Mouse (Mus musculus): ENCODE results near the gene Plekhg4. TPM values are rescaled to one million over a fixed set of nuclear protein-coding genes. Genes with fewer than 3 reads are reported as not detected.

Plekhg4 gene
- polyA plus RNA-seq, 1 experiment from 2014 or later, result 0.10 TPM

GRCm38 (mm10) chr8:105342768-105343167, 30.3 kb upstream of the Plekhg4 start:
- 77% methylated on average over 4 of the region's 4 CpGs for WGBS

GRCm38 (mm10) chr8:105343791-105344574, 29.1 kb upstream of the Plekhg4 start:
- Histone ChIP-seq H3K27ac (replicated peaks) (peak overlapping the region; percentile 69), H3K4me3 (ENCODE audit: low read depth, low read length) (no peak overlapping the region), H3K4me1 (replicated peaks; ENCODE audit: control insufficient read depth, insufficient read depth) (peaks cover 23% of the 10 kb centered on the region), H3K4me2 (replicated peaks; ENCODE audit: low read depth) (0 out of 2 replicates have a peak overlapping the region, but pooled peaks have one; percentile 11), H3K9ac (ENCODE audit: low read length) (no peak overlapping the region), H3K9me3 (ENCODE audit: control insufficient read depth, low read length) (no peaks in the 10 kb centered on the region), H3K36me3 (ENCODE audit: control insufficient read depth, insufficient read depth, low read length) (no peaks in the 10 kb centered on the region), H3K27me3 (ENCODE audit: control insufficient read depth, insufficient read depth, low read length) (no peaks in the 10 kb centered on the region)
- TF ChIP-seq CTCF (IDR thresholded peaks at IDR 0.05; ENCODE audit: low read depth), result no peak
- no peak for TF ChIP-seq EP300 (optimal IDR thresholded peaks at IDR 0.05)
- 31% methylated on average over 8 of the region's 8 CpGs for WGBS
- no peak for ATAC-seq (ENCODE audit: low FRiP score, low TSS enrichment)
- peak; percentile 56 for DNase-seq (ENCODE audit: low spot score)

More at GRCm38 (mm10) chr8:105342768-105343167, 30.3 kb upstream of the Plekhg4 start:
- Histone ChIP-seq H3K4me3 (ENCODE audit: low read depth, low read length) (no peak overlapping the region), H3K4me1 (replicated peaks; ENCODE audit: control insufficient read depth, insufficient read depth) (peaks cover 23% of the 10 kb centered on the region), H3K36me3 (ENCODE audit: control insufficient read depth, insufficient read depth, low read length) (no peaks in the 10 kb centered on the region), H3K9ac (ENCODE audit: low read length) (no peak overlapping the region), H3K27me3 (ENCODE audit: control insufficient read depth, insufficient read depth, low read length) (no peaks in the 10 kb centered on the region), H3K9me3 (ENCODE audit: control insufficient read depth, low read length) (no peaks in the 10 kb centered on the region), H3K4me2 (replicated peaks; ENCODE audit: low read depth) (no peak overlapping the region), H3K27ac (replicated peaks) (no peak overlapping the region)
- no peak for ATAC-seq (ENCODE audit: low FRiP score, low TSS enrichment)
- no peak for TF ChIP-seq EP300 (optimal IDR thresholded peaks at IDR 0.05)
- TF ChIP-seq CTCF (IDR thresholded peaks at IDR 0.05; ENCODE audit: low read depth), result no peak
- DNase-seq (ENCODE audit: low spot score), result no peak

GRCm38 (mm10) chr8:105345061-105345975, 27.8 kb upstream of the Plekhg4 start:
- DNase-seq (ENCODE audit: low spot score), result peak; percentile 51
- 39% methylated on average over 7 of the region's 7 CpGs for WGBS
- H3K27ac ChIP-seq (replicated peaks), result peak overlapping the region; percentile 69

GRCm38 (mm10) chr8:105346611-105347427, 26.3 kb upstream of the Plekhg4 start:
- DNase-seq (ENCODE audit: low spot score) (peak; percentile 88), ATAC-seq (ENCODE audit: low FRiP score, low TSS enrichment) (peak; percentile 55)
- peak overlapping the region; percentile 91 for H3K27ac ChIP-seq (replicated peaks)
- WGBS, result 1% methylated on average over 34 of the region's 34 CpGs
- no peaks in the 10 kb centered on the region for H3K36me3 ChIP-seq (ENCODE audit: control insufficient read depth, insufficient read depth, low read length)
- peak overlapping the region; percentile 94 for H3K4me2 ChIP-seq (replicated peaks; ENCODE audit: low read depth)
- H3K9me3 ChIP-seq (ENCODE audit: control insufficient read depth, low read length), result no peaks in the 10 kb centered on the region
- TF ChIP-seq CTCF (IDR thresholded peaks at IDR 0.05; ENCODE audit: low read depth) (peak; percentile 24; the same call in 1 of the 2 replicates), EP300 (optimal IDR thresholded peaks at IDR 0.05) (no peak)
- H3K27me3 ChIP-seq (ENCODE audit: control insufficient read depth, insufficient read depth, low read length), result no peaks in the 10 kb centered on the region
- H3K4me3 ChIP-seq (ENCODE audit: low read depth, low read length), result peak overlapping the region; percentile 76
- peak overlapping the region; percentile 74 for H3K9ac ChIP-seq (ENCODE audit: low read length)
- peaks cover 12% of the 10 kb centered on the region; the same call in 1 of the 2 replicates for H3K4me1 ChIP-seq (replicated peaks; ENCODE audit: control insufficient read depth, insufficient read depth)

More at GRCm38 (mm10) chr8:105345061-105345975, 27.8 kb upstream of the Plekhg4 start:
- H3K4me3 ChIP-seq (ENCODE audit: low read depth, low read length), result no peak overlapping the region
- H3K9ac ChIP-seq (ENCODE audit: low read length), result peak overlapping the region; percentile 23; the same call in 1 of the 2 replicates
- ATAC-seq (ENCODE audit: low FRiP score, low TSS enrichment), result no peak
- TF ChIP-seq EP300 (optimal IDR thresholded peaks at IDR 0.05), result no peak
- TF ChIP-seq CTCF (IDR thresholded peaks at IDR 0.05; ENCODE audit: low read depth), result no peak
- H3K27me3 ChIP-seq (ENCODE audit: control insufficient read depth, insufficient read depth, low read length), result no peaks in the 10 kb centered on the region
- H3K4me1 ChIP-seq (replicated peaks; ENCODE audit: control insufficient read depth, insufficient read depth), result peaks cover 21% of the 10 kb centered on the region
- no peaks in the 10 kb centered on the region for H3K9me3 ChIP-seq (ENCODE audit: control insufficient read depth, low read length)
- H3K4me2 ChIP-seq (replicated peaks; ENCODE audit: low read depth), result peak overlapping the region; percentile 94
- H3K36me3 ChIP-seq (ENCODE audit: control insufficient read depth, insufficient read depth, low read length), result no peaks in the 10 kb centered on the region

All from stomach, postnatal 0 days (tissue).